Mouse (Mus musculus) CD4-positive, CD25-positive, alpha-beta regulatory T cell, adult 2 months (primary cell): Measurements from ENCODE around the gene Arl8a.

Source experiments
- DNase-seq: peaks from one replicate; pipeline ENCODE4 v3.0.0-alpha.2; 2012; ENCODE audit warnings: low read depth, low spot score

Arl8a gene

DNA sequence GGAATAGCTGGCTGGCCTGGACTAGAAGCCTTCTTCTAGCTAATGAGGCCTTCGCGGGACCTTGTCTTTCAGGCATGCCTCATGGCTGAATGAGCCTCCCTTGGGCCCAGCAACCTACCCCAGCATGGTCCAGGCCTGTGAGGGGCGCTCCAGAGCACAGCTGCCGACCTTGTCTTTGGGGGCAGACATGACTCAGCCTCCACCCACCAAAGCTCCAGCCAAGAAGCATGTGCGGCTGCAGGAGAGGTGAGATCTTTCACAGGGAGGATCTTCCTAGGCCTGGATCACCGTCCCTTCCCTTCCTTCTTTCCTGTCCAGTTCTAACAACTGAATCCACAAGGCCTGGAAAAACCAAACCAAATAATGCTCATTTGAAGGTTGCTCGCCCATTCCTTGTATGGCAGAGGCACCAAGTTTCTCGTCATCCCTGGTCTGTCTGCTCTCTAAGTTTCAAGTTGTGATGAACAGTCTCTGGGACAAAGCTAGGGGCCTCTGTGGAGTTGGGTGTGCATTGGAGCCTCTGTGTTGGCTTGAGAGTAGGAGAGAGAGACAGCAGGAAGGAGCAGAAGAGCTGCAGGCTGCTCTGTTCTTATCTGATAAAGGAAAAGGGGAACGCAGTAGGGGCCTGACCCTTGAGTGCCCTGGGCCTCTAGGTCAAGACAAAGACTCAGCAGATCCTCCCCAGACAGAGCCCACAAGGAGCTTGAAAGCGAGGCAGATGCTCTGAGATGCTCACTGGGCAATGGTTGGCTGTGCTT is 12.8 kb upstream of the Arl8a start:
- peak; percentile 56 for DNase-seq

GRCm38 (mm10) chr1:135135111-135135787 is 11.4 kb upstream of the Arl8a start:
- peak; percentile 28 for DNase-seq

GRCm38 (mm10) chr1:135136500-135136899 is 10.1 kb upstream of the Arl8a start:
- DNase-seq = peak; percentile 92

DNA sequence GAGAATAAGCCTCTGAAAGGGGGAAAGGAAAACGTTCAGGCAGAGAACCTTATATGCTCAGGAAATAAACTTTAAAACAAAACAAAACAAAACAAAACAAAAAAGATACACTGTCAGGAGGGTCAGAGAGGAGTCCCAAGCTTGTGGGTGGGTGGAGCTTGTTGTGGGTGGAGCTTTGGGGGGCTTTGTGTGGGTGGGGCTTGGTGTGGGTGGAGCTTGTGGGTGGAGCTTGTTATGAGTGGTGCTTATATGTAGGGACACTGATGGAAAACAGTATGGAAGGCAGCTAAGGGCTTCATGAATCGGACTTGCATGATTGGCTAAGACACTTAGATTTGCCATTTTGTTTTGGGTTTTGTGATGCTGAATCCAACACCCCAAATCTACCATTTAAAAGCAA is 6.7 kb upstream of the Arl8a start:
- peak; percentile 52 for DNase-seq

GRCm38 (mm10) chr1:135142452-135142851 is 4.2 kb upstream of the Arl8a start:
- no peak for DNase-seq

DNA sequence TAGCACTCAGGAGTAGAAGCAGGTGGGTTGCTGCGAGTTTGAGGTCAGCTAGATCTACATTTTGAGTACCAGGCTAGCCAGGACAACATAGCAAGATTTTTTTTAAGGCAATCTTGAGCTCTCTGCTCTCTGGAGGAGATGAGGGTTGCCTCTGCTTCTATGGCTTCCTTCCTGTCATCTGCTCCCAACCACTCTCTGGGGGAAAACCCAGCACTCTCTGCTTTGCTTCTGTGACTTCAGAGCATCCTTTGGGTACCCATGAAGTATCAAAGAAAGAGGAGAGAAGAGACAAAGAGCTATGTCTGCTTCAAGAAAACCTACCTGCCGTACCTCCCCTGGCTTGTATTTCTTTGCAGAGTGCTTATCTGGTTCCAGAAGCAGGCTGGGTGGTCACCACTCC is 2.7 kb upstream of the Arl8a start:
- peak; percentile 58 for DNase-seq

DNA sequence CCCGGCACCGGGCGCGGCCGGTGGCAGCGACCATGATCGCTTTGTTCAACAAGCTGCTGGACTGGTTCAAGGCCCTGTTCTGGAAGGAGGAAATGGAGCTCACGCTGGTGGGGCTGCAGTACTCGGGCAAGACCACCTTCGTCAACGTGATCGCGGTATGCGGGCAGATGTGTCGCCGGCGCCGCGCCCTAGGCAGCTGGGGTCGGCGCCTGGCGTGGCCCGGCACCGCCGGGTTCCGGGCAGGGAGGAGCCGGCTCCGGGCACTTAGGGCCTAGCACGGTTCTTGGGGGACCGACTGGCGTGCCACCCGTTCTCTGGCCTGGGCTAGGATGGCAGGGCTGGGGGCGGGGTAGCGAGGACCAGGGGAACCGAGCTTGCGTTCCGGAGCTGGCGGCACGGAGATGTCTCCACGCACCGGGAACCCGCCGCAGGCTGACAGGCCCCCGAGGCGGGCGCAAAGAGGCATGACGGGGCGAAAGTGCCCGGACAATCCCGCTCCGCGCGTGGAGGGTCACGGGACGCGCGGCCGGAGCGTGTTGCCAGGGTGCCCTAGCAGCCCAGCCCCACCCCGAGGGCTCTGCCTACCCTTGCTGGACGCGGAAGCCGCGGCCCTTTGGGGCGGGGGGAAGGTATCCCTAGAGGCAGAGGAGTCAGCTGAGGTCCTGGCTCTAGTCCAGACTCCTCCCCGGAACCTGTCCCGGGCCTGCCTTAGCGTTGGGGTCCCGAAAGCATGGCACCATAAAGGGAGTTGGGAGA is 500 bp downstream of the Arl8a start:
- peak; percentile 61 for DNase-seq

- no peak for DNase-seq
Measured at GRCm38 (mm10) chr1:135147702-135148058, 1.1 kb downstream of the Arl8a start.

GRCm38 (mm10) chr1:135148476-135148875 is 1.9 kb downstream of the Arl8a start:
- no peak for DNase-seq

DNA sequence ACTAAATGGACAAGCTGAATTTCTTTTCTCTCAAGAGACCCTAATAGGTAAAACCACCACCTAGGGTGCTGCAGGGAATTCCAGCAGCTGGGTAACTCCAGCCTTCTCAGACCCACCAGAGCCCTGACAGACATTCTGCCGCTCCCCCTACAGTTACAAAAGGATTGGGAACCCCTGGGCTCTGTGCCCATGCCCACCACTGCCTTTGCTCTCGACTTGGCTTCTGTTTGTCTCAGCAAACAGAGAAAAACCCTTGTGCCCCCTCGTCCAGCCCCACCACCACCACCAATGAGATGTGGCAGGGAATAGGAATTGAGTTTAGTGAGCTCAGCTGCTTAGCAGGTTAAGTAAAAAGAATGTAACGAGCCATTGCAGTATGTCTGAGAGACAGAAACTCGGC is 2.4 kb downstream of the Arl8a start:
- no peak for DNase-seq

- no peak for DNase-seq
Measured at GRCm38 (mm10) chr1:135154011-135154410, 7.4 kb downstream of the Arl8a start.

DNA sequence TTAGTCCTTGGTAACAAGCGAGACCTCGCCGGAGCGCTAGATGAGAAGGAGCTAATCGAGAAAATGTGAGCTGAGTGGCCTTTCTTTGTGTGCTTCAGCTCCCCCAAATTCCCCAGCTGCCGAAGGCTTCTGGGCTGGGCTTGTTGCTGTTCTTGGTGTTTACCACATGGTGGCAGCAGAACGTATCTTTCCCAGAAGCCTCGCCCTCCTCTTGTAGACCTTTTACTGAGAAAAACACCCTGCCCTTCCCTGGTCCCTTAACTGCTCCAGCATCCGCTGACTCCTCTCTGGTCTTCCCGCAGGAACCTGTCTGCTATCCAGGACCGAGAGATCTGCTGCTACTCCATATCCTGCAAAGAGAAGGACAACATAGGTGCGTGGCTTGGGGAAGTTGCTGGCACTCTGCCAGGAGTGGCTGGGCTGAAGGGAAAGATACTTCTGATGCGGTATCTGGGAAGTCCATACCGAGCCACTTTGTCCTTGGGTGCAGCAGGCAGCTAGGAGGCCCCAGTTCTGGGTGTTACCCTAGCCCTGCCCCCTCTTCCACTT is 7.9 kb downstream of the Arl8a start:
- peak; percentile 85 for DNase-seq

- DNase-seq = no peak
Measured at GRCm38 (mm10) chr1:135156300-135156699, 9.7 kb downstream of the Arl8a start.

- DNase-seq = no peak
Measured at GRCm38 (mm10) chr1:135158633-135159032, 12.0 kb downstream of the Arl8a start.

GRCm38 (mm10) chr1:135159074-135159473 is 12.4 kb downstream of the Arl8a start:
- DNase-seq = no peak

DNA sequence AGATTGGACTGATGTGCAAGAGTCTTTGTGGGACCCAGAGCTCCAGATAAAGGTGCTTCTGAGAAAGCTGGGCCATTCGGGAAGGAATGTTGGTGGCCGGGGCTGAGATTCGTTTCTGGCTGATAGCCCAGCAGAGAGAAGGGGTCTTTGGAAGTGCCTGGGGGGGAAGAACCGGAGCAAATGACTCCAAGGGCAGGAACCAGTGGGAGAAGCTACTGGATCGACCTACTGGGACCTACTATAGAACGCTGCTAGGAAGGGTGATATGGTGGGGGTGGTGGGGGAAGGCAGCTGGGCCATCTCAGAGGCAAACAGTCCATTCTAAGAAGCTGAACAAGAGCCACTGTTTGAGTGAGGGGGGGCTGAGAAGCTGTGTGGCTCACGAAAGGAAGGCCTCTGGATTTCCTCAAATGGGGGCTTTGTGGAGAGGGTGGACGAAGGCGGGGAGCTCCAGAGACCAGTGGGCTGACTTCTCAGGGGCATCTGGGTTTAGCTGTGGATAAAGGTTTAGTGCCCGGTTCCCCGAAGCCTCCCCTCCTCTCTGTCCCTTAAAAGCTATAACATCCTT is 13.0 kb downstream of the Arl8a start:
- DNase-seq = no peak

DNA sequence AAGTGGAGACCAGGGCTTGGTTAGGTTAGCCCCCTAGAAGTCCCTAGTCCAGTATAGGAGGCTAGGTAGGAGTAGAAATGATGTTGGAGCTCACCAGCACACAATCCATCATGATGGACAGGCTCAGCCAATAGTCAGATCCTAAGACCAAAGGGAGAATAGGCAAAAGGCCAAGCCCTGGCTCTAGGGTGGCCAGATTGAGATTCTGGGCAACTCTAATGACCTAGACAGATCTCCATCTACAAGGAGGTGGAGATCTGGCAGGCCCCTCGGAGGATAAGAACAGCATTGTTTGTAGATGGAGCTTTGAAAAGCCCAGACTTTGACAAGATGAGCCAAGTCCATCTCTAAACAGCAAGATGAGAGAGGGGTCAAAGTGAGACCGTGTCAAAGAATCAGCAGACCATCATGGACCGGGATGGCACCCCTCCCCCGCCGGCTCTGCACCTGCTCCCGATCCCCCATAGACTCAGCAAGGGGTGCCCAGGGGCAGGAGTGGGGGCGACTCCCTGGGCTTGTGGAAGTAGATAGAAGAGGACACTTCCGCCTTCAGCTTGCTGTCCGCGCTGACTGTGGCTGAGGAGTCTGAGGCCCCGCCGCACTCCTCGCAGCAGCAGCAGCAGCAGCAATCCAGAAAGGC is 13.9 kb downstream of the Arl8a start:
- no peak for DNase-seq

GRCm38 (mm10) chr1:135162720-135163119 is 16.1 kb downstream of the Arl8a start:
- DNase-seq = no peak

DNA sequence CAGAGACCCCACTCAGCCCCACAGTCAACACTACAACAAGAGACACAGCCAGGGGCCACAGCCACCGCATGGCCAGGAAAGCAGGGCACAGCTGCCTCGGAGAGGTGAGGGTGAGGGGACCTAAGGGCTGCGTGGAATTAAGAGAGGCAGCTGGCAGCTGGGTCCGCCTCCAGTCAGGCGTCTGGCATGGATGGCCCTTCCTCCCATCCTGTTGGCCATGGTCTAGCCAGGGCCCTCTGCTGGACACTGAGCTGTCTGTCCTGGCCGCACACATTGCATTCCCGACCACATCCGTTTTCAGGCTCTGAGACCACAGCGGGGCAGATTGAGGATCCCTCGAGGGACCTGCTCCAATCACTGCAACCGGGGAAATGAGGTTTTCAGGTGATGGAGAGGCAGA is 20.8 kb downstream of the Arl8a start, which contains the start of gene Gpr37l1:
Gene Gpr37l1, minus strand, starts transcription at position 247 of the 400 bp plus-strand sequence.
- DNase-seq = no peak

DNA sequence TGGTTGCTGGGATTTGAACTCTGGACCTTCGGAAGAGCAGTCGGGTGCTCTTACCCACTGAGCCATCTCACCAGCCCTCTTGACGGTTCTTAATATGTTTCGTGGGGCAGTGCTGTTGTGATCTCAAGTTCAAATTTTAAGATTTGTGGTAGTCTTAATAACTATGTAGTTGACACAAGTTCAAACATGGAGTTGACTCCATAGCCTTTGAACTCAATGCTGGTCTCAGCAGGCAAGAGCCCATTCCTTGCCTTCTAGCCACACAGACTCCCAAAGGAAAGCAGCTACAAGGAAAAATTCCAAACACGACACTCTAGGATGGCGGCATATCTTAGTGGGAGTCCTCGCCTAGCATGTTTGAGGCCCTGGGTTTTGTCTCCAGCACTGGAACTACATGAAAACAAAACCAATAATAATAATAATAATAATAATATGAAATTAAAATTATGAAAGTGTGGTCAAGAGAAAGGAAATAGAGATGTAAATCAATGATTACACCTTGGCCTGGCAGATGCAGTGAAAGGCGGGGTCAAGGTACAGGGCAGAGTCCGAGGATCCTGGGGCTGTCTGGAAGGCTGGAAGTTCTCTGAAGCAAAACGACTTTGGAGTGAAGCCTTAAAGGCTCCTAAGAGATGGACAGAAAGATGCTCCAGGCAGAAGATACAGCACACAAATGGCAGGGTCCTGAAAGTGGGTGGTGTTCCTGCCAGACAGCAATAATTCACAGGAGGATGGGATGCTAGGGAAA is 22.0 kb downstream of the Arl8a start:
- no peak for DNase-seq
